In the genomic region with DNA sequence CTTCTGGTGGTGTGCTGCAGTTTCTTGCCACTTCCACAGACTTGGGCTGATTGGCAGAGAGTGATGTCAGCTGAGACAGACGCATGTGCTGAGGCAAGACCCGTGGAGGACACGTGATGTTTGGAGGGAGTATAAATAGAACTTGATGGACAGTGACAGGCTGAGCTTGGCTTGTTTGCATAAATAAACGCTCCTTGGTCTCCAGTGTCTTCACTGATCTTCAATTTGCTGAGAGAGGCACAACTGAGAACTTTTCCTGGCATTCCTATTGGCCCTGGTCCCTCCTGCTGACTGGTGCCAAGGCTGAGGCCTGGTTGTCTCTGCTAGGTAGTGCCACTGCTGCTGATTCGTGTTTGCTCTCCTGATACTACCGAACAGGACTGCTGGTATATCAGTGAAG, we compare ENCODE assay signal across 20 mouse cellular contexts.
"Had no signal": no experiment of that assay in that cellular context is flagged by ENCODE, and none has a peak within 500 bp of the region (broad histone marks: within the 10 kb centered on the region; RNA-seq: fewer than 3 reads in every experiment).

No protein-coding gene starts in this region.

- H3K4me3 ChIP-seq: kidney, embryonic 15.5 days; limb, embryonic 12.5 days; limb, embryonic 15.5 days; liver, embryonic 13.5 days; neural tube, embryonic 12.5 days; neural tube, embryonic 15.5 days had no signal

- H3K27me3 ChIP-seq: kidney, embryonic 15.5 days; limb, embryonic 12.5 days; limb, embryonic 15.5 days; liver, embryonic 13.5 days; neural tube, embryonic 12.5 days; neural tube, embryonic 15.5 days had no signal

- DNase-seq: kidney, postnatal 14 days; kidney, postnatal 4 days; left cerebral cortex, postnatal 4 days; liver, embryonic 13.5 days; lung, adult 2 months; lung, postnatal 14 days; lung, postnatal 4 days; midbrain, embryonic 14.5 days; right cerebral cortex, adult 18-20 months; right cerebral cortex, postnatal 25 days; thymus, adult 2 months; thymus, postnatal 14 days; thymus, postnatal 4 days had no signal

- H3K4me2 ChIP-seq: kidney, embryonic 15.5 days; limb, embryonic 12.5 days; limb, embryonic 15.5 days; liver, embryonic 13.5 days; midbrain, embryonic 11.5 days; neural tube, embryonic 12.5 days; neural tube, embryonic 15.5 days had no signal

- H3K4me1 ChIP-seq: kidney, embryonic 15.5 days; limb, embryonic 15.5 days; liver, embryonic 13.5 days; neural tube, embryonic 12.5 days; neural tube, embryonic 15.5 days had no signal

- H3K27ac ChIP-seq: kidney, embryonic 15.5 days; limb, embryonic 12.5 days; limb, embryonic 15.5 days; liver, embryonic 13.5 days; neural tube, embryonic 12.5 days; neural tube, embryonic 15.5 days; stomach, postnatal 0 days had no signal

- H3K36me3 ChIP-seq: kidney, embryonic 15.5 days; limb, embryonic 12.5 days; limb, embryonic 15.5 days; liver, embryonic 13.5 days; neural tube, embryonic 12.5 days; neural tube, embryonic 15.5 days had no signal

- H3K9ac ChIP-seq: kidney, embryonic 15.5 days; limb, embryonic 12.5 days; limb, embryonic 15.5 days; liver, embryonic 13.5 days; neural tube, embryonic 12.5 days; neural tube, embryonic 15.5 days had no signal

- H3K9me3 ChIP-seq: kidney, embryonic 15.5 days; limb, embryonic 12.5 days; limb, embryonic 15.5 days; liver, embryonic 13.5 days; neural tube, embryonic 12.5 days; neural tube, embryonic 15.5 days had no signal
